Mouse (Mus musculus) midbrain, embryonic 14.5 days (tissue): ENCODE measurements around the gene Tmem88. TPM values are rescaled to one million over a fixed set of nuclear protein-coding genes. Genes with fewer than 3 reads are reported as not detected.

Source experiments
- ATAC-seq: fragments of 200-750 bp; cut with Nextera tagmentation; 2 replicates; pipeline ENCODE4 v1.8.0; 2017; ENCODE audit warnings: moderate number of reproducible peaks, moderate library complexity; ENCODE audit not compliant: low FRiP score, low TSS enrichment
- DNase-seq: peaks from one replicate; pipeline ENCODE4 v3.0.0-alpha.2; 2015
- H3K27ac ChIP-seq: fragments of 300-500 bp; sonication (generic); replicated peaks from 2 replicates; pipeline ENCODE4 v1.5.1; 2014; ENCODE audit warnings: mild to moderate bottlenecking, low read depth, low read length, moderate library complexity
- H3K27me3 ChIP-seq: fragments of 300-500 bp; sonication (generic); 2 replicates; pipeline ENCODE4 v1.6.1; 2014; ENCODE audit warnings: low read length, control low read depth, mixed read lengths; ENCODE audit not compliant: control insufficient read depth, insufficient read depth
- H3K36me3 ChIP-seq: fragments of 300-500 bp; sonication (generic); 2 replicates; pipeline ENCODE4 v1.6.1; 2014; ENCODE audit warnings: low read length, control low read depth; ENCODE audit not compliant: control insufficient read depth, insufficient read depth
- H3K4me1 ChIP-seq: fragments of 300-500 bp; sonication (generic); 2 replicates; pipeline ENCODE4 v1.6.1; 2014; ENCODE audit warnings: mild to moderate bottlenecking, antibody characterized with exemption, low read length, control low read depth; ENCODE audit not compliant: control insufficient read depth, insufficient read depth
- H3K4me2 ChIP-seq: fragments of 300-500 bp; sonication (generic); 2 replicates; pipeline ENCODE4 v1.6.1; 2014; ENCODE audit warnings: mild to moderate bottlenecking, low read length, moderate library complexity
- H3K4me3 ChIP-seq: fragments of 300-500 bp; sonication (generic); replicated peaks from 2 replicates; pipeline ENCODE4 v1.5.1; 2014; ENCODE audit warnings: low read depth, low read length
- H3K9ac ChIP-seq: fragments of 300-500 bp; sonication (generic); replicated peaks from 2 replicates; pipeline ENCODE4 v1.6.1; 2014; ENCODE audit warnings: mild to moderate bottlenecking, low read length, moderate library complexity
- H3K9me3 ChIP-seq: fragments of 300-500 bp; sonication (generic); 2 replicates; pipeline ENCODE4 v1.6.1; 2016; ENCODE audit warnings: low read length, control low read depth, mixed read lengths; ENCODE audit not compliant: control insufficient read depth
- WGBS: fragments of 180-500 bp; shearing (Covaris S2); extraction: QIAGEN DNeasy Blood & Tissue Kit; methylation state at CpG from one replicate; pipeline ENCODE4 v1.1.7; 2014; 5-methylcytosine and 5-hydroxymethylcytosine counted together
- polyA plus RNA-seq: library from polyadenylated mRNA; unstranded; fragments of >200 nt; fragmentation: Nextera tagmentation; extraction: Ambion mirVana; gene quantifications from 2 replicates; pipeline ENCODE4 v1.2.1, GENCODE M21; 2014

The Tmem88 gene
- polyA plus RNA-seq, 1 experiment from 2014 or later: 4.9 TPM

GRCm38 (mm10) chr11:69366157-69366854, 31.7 kb downstream of the Tmem88 start:
- ATAC-seq: peak; percentile 87
- peak overlapping the region; percentile 96 for H3K4me2 ChIP-seq
- H3K9me3 ChIP-seq: no peaks in the 10 kb centered on the region
- H3K4me3 ChIP-seq: peak overlapping the region; percentile 99
- peak overlapping the region; percentile 100 for H3K9ac ChIP-seq
- DNase-seq: peak; percentile 97
- WGBS: under 1% methylated on average over 26 of the region's 26 CpGs
- H3K36me3 ChIP-seq: peaks cover 30% of the 10 kb centered on the region
- H3K4me1 ChIP-seq: peaks cover 39% of the 10 kb centered on the region
- H3K27ac ChIP-seq: peak overlapping the region; percentile 100
- no peaks in the 10 kb centered on the region for H3K27me3 ChIP-seq

GRCm38 (mm10) chr11:69365722-69366121, 32.3 kb downstream of the Tmem88 start:
- no peaks in the 10 kb centered on the region for H3K9me3 ChIP-seq

DNA sequence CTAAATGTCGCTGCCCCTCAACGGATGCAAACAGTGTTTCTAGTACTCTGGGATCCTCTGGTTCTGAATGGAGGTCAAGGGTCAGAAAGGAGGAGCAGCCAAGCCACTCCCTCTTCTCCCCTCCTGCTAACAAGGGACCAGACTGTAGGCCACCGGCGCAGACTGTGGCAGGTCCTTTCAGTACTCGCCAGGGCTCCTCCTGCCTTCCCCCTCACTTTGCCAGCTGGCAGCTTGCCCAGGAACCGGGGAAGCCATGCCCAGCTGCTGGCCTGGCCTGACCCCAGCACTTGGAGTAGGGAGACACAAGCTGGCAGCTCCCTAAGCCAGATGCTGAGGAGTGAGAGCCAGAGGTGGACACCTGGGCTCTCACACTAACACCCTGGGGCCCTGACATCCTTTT, 33.1 kb downstream of the Tmem88 start:
- peak; percentile 59; the same call in 1 of the 2 replicates for ATAC-seq
- peak overlapping the region; percentile 99; the same call in 1 of the 2 replicates for H3K4me3 ChIP-seq
- peaks cover 44% of the 10 kb centered on the region for H3K36me3 ChIP-seq
- peak overlapping the region; percentile 100 for H3K27ac ChIP-seq
- DNase-seq: peak; percentile 89
- peak overlapping the region; percentile 96 for H3K4me2 ChIP-seq
- no peaks in the 10 kb centered on the region for H3K9me3 ChIP-seq
- H3K9ac ChIP-seq: peak overlapping the region; percentile 100; the same call in 1 of the 2 replicates
- 3% methylated on average over 6 of the region's 6 CpGs for WGBS
- peaks cover 29% of the 10 kb centered on the region for H3K4me1 ChIP-seq
- no peaks in the 10 kb centered on the region for H3K27me3 ChIP-seq

More at GRCm38 (mm10) chr11:69365722-69366121, 32.3 kb downstream of the Tmem88 start:
- DNase-seq: no peak
- no peaks in the 10 kb centered on the region for H3K27me3 ChIP-seq
- peak overlapping the region; percentile 99 for H3K4me3 ChIP-seq
- peak overlapping the region; percentile 100 for H3K27ac ChIP-seq
- peak overlapping the region; percentile 96 for H3K4me2 ChIP-seq
- H3K36me3 ChIP-seq: peaks cover 36% of the 10 kb centered on the region
- 25% methylated on average over 6 of the region's 6 CpGs for whole genome bisulfite sequencing
- no peak for ATAC-seq
- H3K9ac ChIP-seq: peak overlapping the region; percentile 100
- H3K4me1 ChIP-seq: peaks cover 33% of the 10 kb centered on the region

DNA sequence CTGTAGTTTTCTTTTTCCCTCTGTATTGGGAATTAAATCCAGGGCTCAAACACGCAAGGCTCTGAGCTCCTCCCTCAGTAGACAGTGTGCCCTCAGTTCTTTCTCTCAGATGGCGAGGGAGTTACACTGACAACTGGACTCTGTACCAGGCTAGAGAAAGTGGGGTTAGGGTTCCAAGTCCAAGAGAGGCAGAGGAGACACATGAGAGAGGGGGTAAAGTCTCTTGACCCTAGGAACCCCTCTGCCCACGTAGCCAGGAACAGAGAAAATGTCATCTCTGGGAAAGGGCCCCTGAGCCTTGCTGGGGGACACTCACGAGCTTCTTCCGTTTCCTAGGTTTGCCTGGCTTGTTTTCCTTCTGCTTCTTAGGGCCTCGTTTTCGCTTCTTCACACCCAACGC, 33.7 kb downstream of the Tmem88 start:
- H3K36me3 ChIP-seq: peaks cover 50% of the 10 kb centered on the region
- H3K4me2 ChIP-seq: peak overlapping the region; percentile 96
- peak overlapping the region; percentile 100; the same call in 1 of the 2 replicates for H3K9ac ChIP-seq
- H3K9me3 ChIP-seq: no peaks in the 10 kb centered on the region
- no peaks in the 10 kb centered on the region for H3K27me3 ChIP-seq
- peaks cover 27% of the 10 kb centered on the region for H3K4me1 ChIP-seq
- 54% methylated on average over 8 of the region's 8 CpGs for WGBS
- H3K4me3 ChIP-seq: no peak overlapping the region
- DNase-seq (no peak), ATAC-seq (no peak)
- H3K27ac ChIP-seq: peak overlapping the region; percentile 100; the same call in 1 of the 2 replicates

DNA sequence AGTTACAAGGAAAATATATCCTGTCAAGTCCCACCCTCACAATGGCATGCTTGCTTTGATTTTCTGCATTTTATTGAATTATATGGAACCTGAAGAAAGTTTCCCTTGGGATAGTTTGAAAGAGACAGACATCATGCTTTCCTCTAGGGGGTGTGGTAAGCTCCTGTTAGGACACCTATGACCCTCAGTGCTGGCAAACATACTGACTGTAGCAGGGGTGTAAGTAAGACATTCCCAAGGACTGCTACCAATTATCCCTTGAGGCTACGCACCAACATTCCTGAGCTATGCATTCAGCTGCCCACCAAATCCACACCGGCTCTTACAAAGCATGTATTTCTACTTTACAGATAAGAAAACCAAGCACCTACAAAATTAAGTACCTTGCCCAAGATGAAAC, 35.6 kb downstream of the Tmem88 start:
- DNase-seq: no peak
- WGBS: 94% methylated on average over 2 of the region's 2 CpGs
- Histone ChIP-seq H3K27me3 (no peaks in the 10 kb centered on the region), H3K4me2 (no peak overlapping the region), H3K9me3 (no peaks in the 10 kb centered on the region), H3K36me3 (peaks cover 69% of the 10 kb centered on the region), H3K27ac (no peak overlapping the region), H3K4me3 (no peak overlapping the region), H3K4me1 (peaks cover 23% of the 10 kb centered on the region), H3K9ac (no peak overlapping the region)
- ATAC-seq: no peak

- Histone ChIP-seq H3K27ac (no peak overlapping the region), H3K9me3 (no peaks in the 10 kb centered on the region), H3K4me2 (no peak overlapping the region), H3K4me1 (peaks cover 23% of the 10 kb centered on the region), H3K27me3 (no peaks in the 10 kb centered on the region), H3K9ac (no peak overlapping the region), H3K36me3 (peaks cover 73% of the 10 kb centered on the region), H3K4me3 (no peak overlapping the region)
- DNase-seq (no peak), ATAC-seq (no peak)
- 73% methylated on average over 7 of the region's 7 CpGs for WGBS
These were observed 36.0 kb downstream of the Tmem88 start for GRCm38 (mm10) chr11:69362021-69362420.

DNA sequence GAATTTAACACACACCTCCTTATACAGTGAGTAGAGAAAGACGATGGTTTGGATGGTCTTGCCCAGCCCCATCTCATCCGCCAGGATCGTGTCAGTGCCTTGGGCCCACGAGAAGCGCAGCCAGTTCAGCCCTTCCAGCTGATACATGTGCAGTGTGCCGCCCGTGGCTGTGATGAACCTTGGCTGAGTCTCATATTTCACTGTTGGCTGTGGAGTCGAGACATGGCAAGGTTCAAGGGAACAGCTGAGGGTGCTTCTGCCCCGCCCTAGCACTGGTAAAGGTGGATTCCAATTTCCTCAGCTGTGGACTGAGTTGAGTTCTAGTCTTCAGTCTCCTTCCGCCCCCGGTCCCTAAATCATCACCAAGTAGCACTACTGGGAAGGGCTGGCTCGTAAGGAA, 40.3 kb downstream of the Tmem88 start:
- H3K36me3 ChIP-seq: peaks cover 99% of the 10 kb centered on the region
- ATAC-seq: no peak
- DNase-seq: no peak
- H3K27ac ChIP-seq: no peak overlapping the region
- no peaks in the 10 kb centered on the region for H3K9me3 ChIP-seq
- H3K4me1 ChIP-seq: no peaks in the 10 kb centered on the region
- no peak overlapping the region for H3K9ac ChIP-seq
- H3K27me3 ChIP-seq: no peaks in the 10 kb centered on the region
- H3K4me2 ChIP-seq: no peak overlapping the region
- no peak overlapping the region for H3K4me3 ChIP-seq
- 95% methylated on average over 12 of the region's 12 CpGs for WGBS

GRCm38 (mm10) chr11:69356544-69356943, 41.5 kb downstream of the Tmem88 start:
- DNase-seq (no peak), ATAC-seq (no peak)
- no peak overlapping the region for H3K9ac ChIP-seq
- H3K4me1 ChIP-seq: no peaks in the 10 kb centered on the region
- H3K27me3 ChIP-seq: no peaks in the 10 kb centered on the region
- no peak overlapping the region for H3K4me3 ChIP-seq
- H3K36me3 ChIP-seq: peaks cover 99% of the 10 kb centered on the region
- no peaks in the 10 kb centered on the region for H3K9me3 ChIP-seq
- H3K4me2 ChIP-seq: no peak overlapping the region
- no peak overlapping the region for H3K27ac ChIP-seq
- 94% methylated on average over 5 of the region's 5 CpGs for WGBS
